In the genomic region with DNA sequence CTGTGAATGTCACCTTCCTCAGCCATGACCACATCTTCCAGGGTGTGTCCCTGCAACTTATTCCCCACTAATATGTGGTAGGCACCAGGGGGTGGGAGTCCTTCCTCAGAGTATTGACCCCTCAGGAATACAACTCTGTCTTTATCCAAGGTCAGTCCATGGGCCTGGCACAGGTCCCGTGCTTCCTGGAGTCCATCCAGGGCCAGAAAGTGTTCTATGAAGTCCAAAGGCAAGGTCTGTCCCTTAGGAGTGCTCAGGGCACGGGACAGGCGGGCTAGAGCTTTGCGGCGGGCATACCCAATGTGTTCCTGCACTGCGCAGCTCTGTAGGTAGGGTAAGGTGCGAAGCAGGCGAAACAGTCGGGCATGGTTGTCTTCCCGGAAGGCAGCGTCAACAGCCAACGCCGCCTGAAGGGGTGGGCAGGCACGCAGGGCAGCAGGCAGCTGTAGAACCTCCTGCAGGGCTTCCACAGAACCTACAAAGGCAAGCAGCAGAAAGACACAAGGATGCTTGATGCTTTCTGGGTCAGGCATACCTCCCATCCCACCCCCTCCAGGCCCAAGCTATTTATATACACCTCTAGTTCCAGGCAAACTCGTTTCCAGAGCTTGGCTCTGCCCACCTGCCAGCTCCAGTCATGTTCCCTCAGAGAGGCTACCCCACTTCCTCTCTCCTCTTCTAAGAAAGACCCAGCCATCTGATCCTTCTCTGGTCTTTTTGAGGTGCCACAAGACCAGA, we compare ENCODE assay signal across 8 mouse cellular contexts. TPM values are rescaled to one million over a fixed set of nuclear protein-coding genes. Genes with fewer than 3 reads are reported as not detected.
A peak's percentile ranks its signal among the peaks of the same experiment; 100 is the strongest.
DNase-seq lines count a peak whose midpoint lies in the region; ATAC-seq lines count a peak whose summit lies in the region.
"Had no signal": no experiment of that assay in that cellular context is flagged by ENCODE, and none has a peak within 500 bp of the region (broad histone marks: within the 10 kb centered on the region; RNA-seq: fewer than 3 reads in every experiment).

No protein-coding gene starts in this region.

- no peaks in the 10 kb centered on the region for H3K9me3 ChIP-seq in heart, embryonic 16.5 days (replicated peaks; ENCODE audit: control insufficient read depth, low read length)
- H3K9me3 ChIP-seq in liver, embryonic 15.5 days (replicated peaks), result no peaks in the 10 kb centered on the region

- peak overlapping the region; percentile 92 for H3K4me2 ChIP-seq in heart, embryonic 16.5 days (ENCODE audit: low read depth, low read length)
- H3K4me2 ChIP-seq in liver, embryonic 15.5 days, result peak overlapping the region; percentile 94

- WGBS in heart, embryonic 16.5 days, result 82% methylated on average over 15 of the region's 15 CpGs
- 84% methylated on average over 15 of the region's 15 CpGs for WGBS in liver, embryonic 15.5 days (ENCODE audit: insufficient replicate concordance)

- DNase-seq in heart, postnatal 36 days, result no peak
- DNase-seq in adrenal gland, postnatal 36 days, result peak; percentile 21 to 66
- DNase-seq in heart, postnatal 4 days, result peak; percentile 55
- DNase-seq in embryo, embryonic 10.5 days (ENCODE audit: low spot score), result no peak
- no peak for DNase-seq in testis, postnatal 10 days (ENCODE audit: low spot score)

- no peak overlapping the region for H3K4me3 ChIP-seq in heart, embryonic 16.5 days (ENCODE audit: low read length)
- peak overlapping the region; percentile 80; the same call in 1 of the 2 replicates for H3K4me3 ChIP-seq in liver, embryonic 15.5 days (replicated peaks)

- peaks cover 17% of the 10 kb centered on the region for H3K36me3 ChIP-seq in heart, embryonic 16.5 days (ENCODE audit: control insufficient read depth, insufficient read depth)
- H3K36me3 ChIP-seq in liver, embryonic 15.5 days (replicated peaks), result peaks cover 58% of the 10 kb centered on the region

- no peaks in the 10 kb centered on the region for H3K27me3 ChIP-seq in heart, embryonic 16.5 days (ENCODE audit: control insufficient read depth, insufficient read depth, low read length)
- no peaks in the 10 kb centered on the region for H3K27me3 ChIP-seq in liver, embryonic 15.5 days

- peak overlapping the region; percentile 59 for H3K9ac ChIP-seq in heart, embryonic 16.5 days (ENCODE audit: low read length)
- H3K9ac ChIP-seq in liver, embryonic 15.5 days, result no peak overlapping the region; the same call in 1 of the 2 replicates

- peak overlapping the region; percentile 45; the same call in 1 of the 2 replicates for H3K27ac ChIP-seq in heart, embryonic 16.5 days (ENCODE audit: low read length)
- H3K27ac ChIP-seq in liver, embryonic 15.5 days (replicated peaks), result 0 out of 2 replicates have a peak overlapping the region, but pooled peaks have one; percentile 6

- intact Hi-C loops in heart, postnatal 36 days (cut with DNase I), result no loop called here

- H3K4me1 ChIP-seq in heart, embryonic 16.5 days (ENCODE audit: control insufficient read depth, insufficient read depth, low read length), result peaks cover 22% of the 10 kb centered on the region
- peaks cover 34% of the 10 kb centered on the region for H3K4me1 ChIP-seq in liver, embryonic 15.5 days (replicated peaks)

- no peak for ATAC-seq in heart, embryonic 16.5 days (replicated peaks; ENCODE audit: extremely low read depth, insufficient read depth, low FRiP score)
- ATAC-seq in liver, embryonic 15.5 days (ENCODE audit: insufficient read depth), result no peak

RNA-seq across cellular contexts. Expression of gene Sac3d1, which starts 2.2 kb away (rescaled TPM):
- polyA plus RNA-seq in heart, embryonic 16.5 days (2015; fragmentation: Nextera tagmentation; extraction: Ambion mirVana), result 32.3 and 33.9 TPM in 2 replicates
- 1 to 10 TPM; 8.5 to 8.8 TPM for total RNA-seq in heart, postnatal 36 days (2021)
- 10 to 100 TPM; 15.4 to 17.7 TPM for total RNA-seq in adrenal gland, postnatal 36 days (2021)
- total RNA-seq in heart, postnatal 4 days (2021), result 10 to 100 TPM; 17.4 to 17.6 TPM
- 23.2 and 24.0 TPM in 2 replicates for polyA plus RNA-seq in liver, embryonic 15.5 days (2015; fragmentation: Nextera tagmentation; extraction: Ambion mirVana)

RNA-seq across cellular contexts. Expression of gene Naaladl1, which starts 10.7 kb away (rescaled TPM):
- polyA plus RNA-seq in heart, embryonic 16.5 days (2015; fragmentation: Nextera tagmentation; extraction: Ambion mirVana), result 0.27 and 3.9 TPM in 2 replicates
- total RNA-seq in heart, postnatal 36 days (2021), result not detected
- total RNA-seq in adrenal gland, postnatal 36 days (2021), result under 1 TPM in 1 of 2 experiments, not detected in 1; 0.10 TPM
- under 1 TPM; 0.50 to 0.52 TPM for total RNA-seq in heart, postnatal 4 days (2021)
- 3.5 and 3.7 TPM in 2 replicates for polyA plus RNA-seq in liver, embryonic 15.5 days (2015; fragmentation: Nextera tagmentation; extraction: Ambion mirVana)

RNA-seq across cellular contexts. Expression of gene Snx15, which starts 11.8 kb away (rescaled TPM):
- 20.5 and 25.1 TPM in 2 replicates for polyA plus RNA-seq in heart, embryonic 16.5 days (2015; fragmentation: Nextera tagmentation; extraction: Ambion mirVana)
- total RNA-seq in heart, postnatal 36 days (2021), result 10 to 100 TPM; 12.8 to 13.3 TPM
- 10 to 100 TPM; 29.0 to 29.2 TPM for total RNA-seq in adrenal gland, postnatal 36 days (2021)
- total RNA-seq in heart, postnatal 4 days (2021), result 10 to 100 TPM; 13.4 to 13.7 TPM
- polyA plus RNA-seq in liver, embryonic 15.5 days (2015; fragmentation: Nextera tagmentation; extraction: Ambion mirVana), result 58.5 and 66.0 TPM in 2 replicates

RNA-seq across cellular contexts. Expression of gene AC131692.1, which starts 22.1 kb away (rescaled TPM):
- polyA plus RNA-seq in heart, embryonic 16.5 days (2015; fragmentation: Nextera tagmentation; extraction: Ambion mirVana), result 0.30 and 0.49 TPM in 2 replicates
- not detected for total RNA-seq in heart, postnatal 36 days (2021)
- total RNA-seq in adrenal gland, postnatal 36 days (2021), result not detected
- total RNA-seq in heart, postnatal 4 days (2021), result under 1 TPM; 0.60 to 0.68 TPM
- 0.23 and 0.25 TPM in 2 replicates for polyA plus RNA-seq in liver, embryonic 15.5 days (2015; fragmentation: Nextera tagmentation; extraction: Ambion mirVana)
- total RNA-seq: layer of hippocampus, adult 18-20 months had no signal

RNA-seq across cellular contexts. Expression of gene Batf2, which starts 24.5 kb away (rescaled TPM):
- polyA plus RNA-seq in heart, embryonic 16.5 days (2015; fragmentation: Nextera tagmentation; extraction: Ambion mirVana), result 0.11 TPM in 1 of 2 replicates, not detected in the other
- under 1 TPM; 0.69 to 0.89 TPM for total RNA-seq in heart, postnatal 36 days (2021)
- 1 to 10 TPM; 1.2 to 2.0 TPM for total RNA-seq in adrenal gland, postnatal 36 days (2021)
- total RNA-seq in heart, postnatal 4 days (2021), result under 1 TPM; 0.21 to 0.38 TPM
- 0.17 and 0.44 TPM in 2 replicates for polyA plus RNA-seq in liver, embryonic 15.5 days (2015; fragmentation: Nextera tagmentation; extraction: Ambion mirVana)

Comparison
In these comparisons a context has a peak if more than half of its experiments do, and no peak if none do; other contexts are left out.
1. DNase-seq: peak in adrenal gland, postnatal 36 days (2 of 2) and heart, postnatal 4 days (single experiment); none in heart, postnatal 36 days (0 of 2), embryo, embryonic 10.5 days (single experiment) and testis, postnatal 10 days (single experiment).